Mouse (Mus musculus) ES-E14 (cell line): ENCODE measurements around the gene Rpsa. TPM values are rescaled to one million over a fixed set of nuclear protein-coding genes. Genes with fewer than 3 reads are reported as not detected.

Experiments used
- DNase-seq: peaks from one replicate; pipeline ENCODE4 v3.0.0-alpha.2; 2013; ENCODE audit warnings: low read depth, low spot score
- H3K27ac ChIP-seq: 2 replicates; pipeline ENCODE4 v1.5.1; 2012; ENCODE audit warnings: low read depth, mild to moderate bottlenecking, low read length, moderate library complexity, mixed read lengths; ENCODE audit not compliant: poor library complexity, insufficient read depth, severe bottlenecking
- H3K36me3 ChIP-seq: 2 replicates; pipeline ENCODE4 v1.6.1; 2012; ENCODE audit warnings: mild to moderate bottlenecking, low read length, moderate library complexity, mixed read lengths; ENCODE audit not compliant: control insufficient read depth, poor library complexity, insufficient read depth, severe bottlenecking
- H3K4me1 ChIP-seq, 2 experiments: fragments of 150-350 bp in 1 of 2; sonication (generic) in 1 of 2; 2 replicates each; pipeline ENCODE4 v1.6.1; 2012; ENCODE audit warnings: low read length in 2 of 2, mild to moderate bottlenecking in 1 of 2, mixed read lengths in 1 of 2; ENCODE audit not compliant: control insufficient read depth in 2 of 2, insufficient read depth in 2 of 2, poor library complexity in 1 of 2
- H3K4me3 ChIP-seq, 2 experiments: fragments of 150-350 bp in 1 of 2; sonication (generic) in 1 of 2; 2 replicates each; pipeline ENCODE4 v1.5.1; 2012; ENCODE audit warnings: low read length in 2 of 2, low read depth in 1 of 2, mild to moderate bottlenecking in 1 of 2, mixed read lengths in 1 of 2; ENCODE audit not compliant: insufficient read depth in 1 of 2, poor library complexity in 1 of 2, severe bottlenecking in 1 of 2
- H3K9ac ChIP-seq: 2 replicates; pipeline ENCODE4 v1.6.1; 2012; ENCODE audit warnings: low read depth, mild to moderate bottlenecking, low read length, mixed read lengths; ENCODE audit not compliant: poor library complexity, insufficient read depth, severe bottlenecking
- H3K9me3 ChIP-seq: fragments of 150-350 bp; sonication (generic); 2 replicates; pipeline ENCODE4 v1.6.1; 2012; ENCODE audit warnings: low read depth, mild to moderate bottlenecking, low read length; ENCODE audit not compliant: control insufficient read depth, insufficient read depth
- CHD2 ChIP-seq: IDR thresholded peaks from 2 replicates; pipeline ENCODE4 v1.6.1; 2014; ENCODE audit warnings: mild to moderate bottlenecking, low read depth, low read length, inconsistent platforms
- HCFC1 ChIP-seq: IDR thresholded peaks from 2 replicates; pipeline ENCODE4 v1.6.1; 2012; ENCODE audit warnings: low read length, inconsistent platforms, borderline replicate concordance; ENCODE audit not compliant: insufficient read depth
- MAFK ChIP-seq: IDR thresholded peaks from 2 replicates; pipeline ENCODE4 v1.6.1; 2014; ENCODE audit warnings: mild to moderate bottlenecking, low read depth, low read length, inconsistent platforms; ENCODE audit not compliant: insufficient read depth
- ZC3H11A ChIP-seq: IDR thresholded peaks from 2 replicates; pipeline ENCODE4 v1.6.1; 2012; ENCODE audit warnings: low read depth, mild to moderate bottlenecking, inconsistent platforms, low read length, borderline replicate concordance
- ZNF384 ChIP-seq: IDR thresholded peaks from 2 replicates; pipeline ENCODE4 v1.6.1; 2012; ENCODE audit warnings: low read depth, low read length, inconsistent platforms
- in situ Hi-C, 2 experiments: fragments of 600-800 bp; cut with MboI; formaldehyde crosslinking; loops; one replicate each; pipeline ENCODE4 v1.15.1; 2025; ENCODE audit warnings: low sequenced_read_pairs in 2 of 2, inconsistent platforms in 1 of 2; ENCODE audit not compliant: unreplicated experiment in 2 of 2
- total RNA-seq: library from RNA; depleted of rRNA; stranded (reverse); fragments of 300-350 nt; gene quantifications from 2 replicates; pipeline ENCODE4 v1.2.3, GENCODE M21; 2012

The Rpsa gene
- total RNA-seq, 1 experiment, result 2,665 TPM

DNA sequence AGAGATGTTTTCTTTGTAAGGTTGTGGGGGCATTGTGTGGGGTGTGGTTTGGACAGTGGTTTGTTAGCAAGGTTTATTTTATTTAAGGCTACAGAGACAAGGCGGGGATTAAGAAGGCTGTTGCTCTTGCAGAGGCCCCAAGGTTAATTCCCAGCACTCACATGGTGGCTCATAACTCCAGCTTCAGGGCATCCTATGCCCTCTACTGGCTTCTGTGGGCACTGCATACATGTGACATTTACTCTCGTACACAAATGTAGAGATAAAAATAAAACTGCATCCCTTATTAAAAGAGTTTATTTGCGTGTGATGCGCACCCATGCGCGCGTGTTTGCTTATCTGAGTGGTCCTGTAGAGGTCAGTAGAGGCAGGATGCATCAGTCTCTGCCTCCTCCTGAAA is 38.4 kb upstream of the Rpsa start:
- Histone ChIP-seq H3K4me1 (no peaks in the 10 kb centered on the region), H3K36me3 (no peaks in the 10 kb centered on the region), H3K27ac (no peak overlapping the region), H3K9me3 (no peaks in the 10 kb centered on the region), H3K4me3 (no peak overlapping the region), H3K9ac (no peak overlapping the region)
- no peak for TF ChIP-seq ZNF384
- no peak for TF ChIP-seq MAFK
- no peak for TF ChIP-seq CHD2
- TF ChIP-seq HCFC1, result no peak
- TF ChIP-seq ZC3H11A, result no peak
- no peak for DNase-seq
- in situ Hi-C loops, result no loop called here

GRCm38 (mm10) chr9:120091086-120091485 is 36.4 kb upstream of the Rpsa start:
- H3K27ac ChIP-seq, result no peak overlapping the region
- DNase-seq, result no peak
- TF ChIP-seq ZNF384, result no peak
- TF ChIP-seq CHD2, result no peak
- in situ Hi-C loops, result loop anchor here in 1 of 2 experiments (5.0 kb wide), 1 partner anchor 64 kb away; no protein-coding TSS in a partner anchor
- H3K36me3 ChIP-seq, result no peaks in the 10 kb centered on the region
- H3K9me3 ChIP-seq, result no peaks in the 10 kb centered on the region
- H3K9ac ChIP-seq, result no peak overlapping the region
- H3K4me3 ChIP-seq, result no peak overlapping the region
- H3K4me1 ChIP-seq, result no peaks in the 10 kb centered on the region

DNA sequence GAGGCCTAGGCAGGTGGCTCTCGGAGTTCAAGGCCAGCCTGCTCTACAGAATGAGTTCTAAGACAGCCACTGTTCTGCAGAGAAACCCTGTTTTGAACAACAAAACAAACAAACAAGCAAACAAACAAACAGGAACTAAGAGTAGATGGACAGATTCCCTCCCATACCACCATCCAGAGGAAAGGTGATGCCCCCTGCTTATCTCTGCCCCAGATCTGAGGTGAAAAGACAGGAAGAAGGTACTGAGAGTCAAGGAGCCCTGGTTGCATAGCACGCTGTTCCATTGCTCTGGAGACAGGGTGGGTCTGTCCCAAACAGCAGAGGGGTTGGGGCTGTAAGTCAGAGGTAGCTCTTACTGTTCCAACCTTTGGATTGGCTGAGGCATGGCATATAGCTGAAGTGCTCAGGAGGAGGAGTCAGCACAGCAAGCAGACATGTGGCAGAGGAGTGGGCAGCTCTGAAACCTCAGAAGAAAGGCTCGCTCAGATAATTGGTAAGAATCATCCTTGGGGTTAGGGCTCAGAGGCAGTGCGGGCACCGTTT is 35.7 kb upstream of the Rpsa start, which contains the start of gene Ccr8:
Gene Ccr8 (plus strand): TSS at position 419 of the 543 bp plus-strand sequence.
- H3K4me3 ChIP-seq, result no peak within 1 kb of the TSS
- H3K27ac ChIP-seq, result no peak within 1 kb of the TSS
- no peaks in the 10 kb centered on the region for H3K9me3 ChIP-seq
- H3K9ac ChIP-seq, result no peak within 1 kb of the TSS
- no peak for TF ChIP-seq CHD2
- TF ChIP-seq ZNF384, result no peak
- TF ChIP-seq ZC3H11A, result no peak
- TF ChIP-seq MAFK, result no peak
- no peak for TF ChIP-seq HCFC1
- H3K36me3 ChIP-seq, result no peaks in the 10 kb centered on the region
- in situ Hi-C loops, result loop anchor here in 1 of 2 experiments (5.0 kb wide), 1 partner anchor 64 kb away; no protein-coding TSS in a partner anchor
- DNase-seq, result no peak
- H3K4me1 ChIP-seq, result no peaks in the 10 kb centered on the region

DNA sequence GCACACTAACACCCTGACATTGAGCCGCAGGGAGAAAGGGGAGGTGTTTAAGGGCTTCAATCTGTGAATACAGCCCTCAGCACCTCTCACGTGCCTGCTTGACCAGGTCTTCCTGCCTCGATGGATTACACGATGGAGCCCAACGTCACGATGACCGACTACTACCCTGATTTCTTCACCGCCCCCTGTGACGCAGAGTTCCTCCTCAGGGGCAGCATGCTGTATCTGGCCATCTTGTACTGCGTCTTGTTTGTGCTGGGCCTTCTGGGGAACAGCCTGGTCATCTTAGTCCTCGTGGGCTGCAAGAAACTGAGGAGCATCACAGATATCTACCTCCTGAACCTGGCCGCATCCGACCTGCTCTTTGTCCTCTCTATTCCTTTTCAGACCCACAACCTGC is 33.8 kb upstream of the Rpsa start:
- Histone ChIP-seq H3K27ac (no peak overlapping the region), H3K9ac (no peak overlapping the region), H3K4me1 (no peaks in the 10 kb centered on the region), H3K9me3 (no peaks in the 10 kb centered on the region), H3K36me3 (no peaks in the 10 kb centered on the region), H3K4me3 (no peak overlapping the region)
- in situ Hi-C loops, result loop anchor here in 1 of 2 experiments (5.0 kb wide), 1 partner anchor 66 kb away; no protein-coding TSS in a partner anchor
- TF ChIP-seq MAFK, result no peak
- no peak for TF ChIP-seq ZC3H11A
- TF ChIP-seq ZNF384, result no peak
- no peak for TF ChIP-seq HCFC1
- no peak for TF ChIP-seq CHD2
- no peak for DNase-seq

GRCm38 (mm10) chr9:120095886-120096285 is 31.6 kb upstream of the Rpsa start:
- TF ChIP-seq CHD2, result no peak
- no peak for TF ChIP-seq ZC3H11A
- no peak for TF ChIP-seq HCFC1
- TF ChIP-seq ZNF384, result no peak
- no peak for TF ChIP-seq MAFK
- Histone ChIP-seq H3K36me3 (no peaks in the 10 kb centered on the region), H3K27ac (no peak overlapping the region), H3K4me1 (no peaks in the 10 kb centered on the region), H3K9ac (no peak overlapping the region), H3K9me3 (no peaks in the 10 kb centered on the region), H3K4me3 (no peak overlapping the region)
- in situ Hi-C loops, result loop anchor here in 1 of 2 experiments (5.0 kb wide), 1 partner anchor 69 kb away; no protein-coding TSS in a partner anchor
- no peak for DNase-seq
